Mouse (Mus musculus) bone marrow, adult 2 months (tissue): Measurements from ENCODE around the gene Pln.

Experiments used
- CTCF ChIP-seq: fragments of 200-500 bp; IDR thresholded peaks from 2 replicates; pipeline ENCODE4 v1.5.1; 2011; ENCODE audit warnings: low read length, control low read depth; ENCODE audit not compliant: control insufficient read depth, insufficient read depth
- POLR2A ChIP-seq: fragments of 200-500 bp; IDR thresholded peaks from 2 replicates; pipeline ENCODE4 v1.6.1; 2011; ENCODE audit warnings: low read depth, mild to moderate bottlenecking, control low read depth, low read length, borderline replicate concordance; ENCODE audit not compliant: control insufficient read depth

DNA sequence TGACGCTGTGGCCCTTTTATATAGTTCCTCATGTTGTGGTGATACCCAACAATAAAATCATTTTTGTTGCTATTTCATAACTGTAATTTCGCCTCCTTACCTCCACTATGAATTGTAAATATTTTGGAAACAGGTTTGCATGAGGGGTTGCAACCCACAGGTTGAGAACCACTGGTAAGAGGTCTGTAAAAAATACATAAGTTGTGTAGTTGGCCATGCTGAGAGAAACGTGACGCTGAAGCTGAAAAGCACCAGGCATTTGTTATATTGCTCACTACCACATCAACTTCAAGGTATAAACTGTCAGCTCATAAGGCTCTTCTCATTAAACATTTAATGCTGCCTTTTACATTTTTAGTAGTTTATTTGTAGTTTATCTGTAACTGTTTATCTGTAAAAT is 8.0 kb downstream of the Pln start:
- TF ChIP-seq CTCF, result no peak
- no peak for TF ChIP-seq POLR2A
